Mouse (Mus musculus): ENCODE measurements around the gene Frmd4a. TPM values are rescaled to one million over a fixed set of nuclear protein-coding genes. Genes with fewer than 3 reads are reported as not detected.

Gene Frmd4a
- polyA plus RNA-seq, 2 experiments = 39.6 to 47.0 TPM

GRCm38 (mm10) chr2:4399721-4400120 lies 382.2 kb downstream of the Frmd4a start:
- Histone ChIP-seq H3K27ac (replicated peaks; ENCODE audit: low read depth, low read length) (no peak overlapping the region), H3K27me3 (ENCODE audit: control insufficient read depth, insufficient read depth, low read length) (no peaks in the 10 kb centered on the region), H3K4me3 (replicated peaks; ENCODE audit: low read length) (no peak overlapping the region), H3K9ac (ENCODE audit: low read depth, low read length, severe bottlenecking) (no peak overlapping the region), H3K9me3 (ENCODE audit: control insufficient read depth, low read length) (no peaks in the 10 kb centered on the region), H3K4me1 (ENCODE audit: control insufficient read depth, insufficient read depth, low read length) (peaks cover 21% of the 10 kb centered on the region), H3K4me2 (replicated peaks; ENCODE audit: low read depth, low read length, severe bottlenecking) (no peak overlapping the region), H3K36me3 (ENCODE audit: control insufficient read depth, insufficient read depth, low read length) (no peaks in the 10 kb centered on the region)
- WGBS = 50% methylated on average over 1 of the region's 1 CpGs
- no peak for DNase-seq (ENCODE audit: low spot score)
- TF ChIP-seq POLR2A (IDR thresholded peaks at IDR 0.05; ENCODE audit: borderline replicate concordance, extremely low read depth, insufficient read depth, insufficient read length) = no peak
- no peak for ATAC-seq (ENCODE audit: low FRiP score, low read depth)

- WGBS = under 1% methylated on average over 42 of the region's 74 CpGs
- Histone ChIP-seq H3K4me3 (replicated peaks; ENCODE audit: low read length) (peak overlapping the region; percentile 66), H3K9ac (ENCODE audit: low read depth, low read length, severe bottlenecking) (peak overlapping the region; percentile 86), H3K9me3 (ENCODE audit: control insufficient read depth, low read length) (no peaks in the 10 kb centered on the region), H3K4me2 (replicated peaks; ENCODE audit: low read depth, low read length, severe bottlenecking) (peak overlapping the region; percentile 63), H3K4me1 (ENCODE audit: control insufficient read depth, insufficient read depth, low read length) (peaks cover 28% of the 10 kb centered on the region), H3K27ac (replicated peaks; ENCODE audit: low read depth, low read length) (peak overlapping the region; percentile 91), H3K36me3 (ENCODE audit: control insufficient read depth, insufficient read depth, low read length) (no peaks in the 10 kb centered on the region), H3K27me3 (ENCODE audit: control insufficient read depth, insufficient read depth, low read length) (no peaks in the 10 kb centered on the region)
- DNase-seq (ENCODE audit: low spot score) (peak; percentile 69), ATAC-seq (ENCODE audit: low FRiP score, low read depth) (peak; percentile 64)
- 0 out of 2 replicates have a peak, but pooled peaks have one; percentile 42 for TF ChIP-seq POLR2A (IDR thresholded peaks at IDR 0.05; ENCODE audit: borderline replicate concordance, extremely low read depth, insufficient read depth, insufficient read length)
Measured at GRCm38 (mm10) chr2:4400771-4401596, 383.5 kb downstream of the Frmd4a start.

GRCm38 (mm10) chr2:4401597-4402581 lies 384.4 kb downstream of the Frmd4a start:
- Histone ChIP-seq H3K4me2 (replicated peaks; ENCODE audit: low read depth, low read length, severe bottlenecking) (peak overlapping the region; percentile 63), H3K9ac (ENCODE audit: low read depth, low read length, severe bottlenecking) (peak overlapping the region; percentile 86), H3K9me3 (ENCODE audit: control insufficient read depth, low read length) (no peaks in the 10 kb centered on the region), H3K36me3 (ENCODE audit: control insufficient read depth, insufficient read depth, low read length) (no peaks in the 10 kb centered on the region), H3K27ac (replicated peaks; ENCODE audit: low read depth, low read length) (peak overlapping the region; percentile 91), H3K4me1 (ENCODE audit: control insufficient read depth, insufficient read depth, low read length) (peaks cover 37% of the 10 kb centered on the region), H3K27me3 (ENCODE audit: control insufficient read depth, insufficient read depth, low read length) (no peaks in the 10 kb centered on the region), H3K4me3 (replicated peaks; ENCODE audit: low read length) (peak overlapping the region; percentile 66)
- under 1% methylated on average over 28 of the region's 28 CpGs for WGBS
- DNase-seq (ENCODE audit: low spot score) = peak; percentile 61
- ATAC-seq (ENCODE audit: low FRiP score, low read depth) = peak; percentile 7; the same call in 1 of the 2 replicates
- no peak for TF ChIP-seq POLR2A (IDR thresholded peaks at IDR 0.05; ENCODE audit: borderline replicate concordance, extremely low read depth, insufficient read depth, insufficient read length)

- ATAC-seq (ENCODE audit: low FRiP score, low read depth) = peak; percentile 59
- no peak overlapping the region for H3K4me2 ChIP-seq (replicated peaks; ENCODE audit: low read depth, low read length, severe bottlenecking)
- peaks cover 41% of the 10 kb centered on the region for H3K4me1 ChIP-seq (ENCODE audit: control insufficient read depth, insufficient read depth, low read length)
- no peaks in the 10 kb centered on the region for H3K36me3 ChIP-seq (ENCODE audit: control insufficient read depth, insufficient read depth, low read length)
- no peak overlapping the region for H3K4me3 ChIP-seq (replicated peaks; ENCODE audit: low read length)
- DNase-seq (ENCODE audit: low spot score) = no peak
- WGBS = 20% methylated on average over 5 of the region's 5 CpGs
- H3K27me3 ChIP-seq (ENCODE audit: control insufficient read depth, insufficient read depth, low read length) = no peaks in the 10 kb centered on the region
- TF ChIP-seq POLR2A (IDR thresholded peaks at IDR 0.05; ENCODE audit: borderline replicate concordance, extremely low read depth, insufficient read depth, insufficient read length) = no peak
- H3K9ac ChIP-seq (ENCODE audit: low read depth, low read length, severe bottlenecking) = no peak overlapping the region
- H3K9me3 ChIP-seq (ENCODE audit: control insufficient read depth, low read length) = no peaks in the 10 kb centered on the region
- H3K27ac ChIP-seq (replicated peaks; ENCODE audit: low read depth, low read length) = no peak overlapping the region
Measured at GRCm38 (mm10) chr2:4406977-4407376, 389.5 kb downstream of the Frmd4a start.

GRCm38 (mm10) chr2:4409810-4410433 lies 392.4 kb downstream of the Frmd4a start:
- no peak overlapping the region for H3K27ac ChIP-seq (replicated peaks; ENCODE audit: low read depth, low read length)
- H3K4me3 ChIP-seq (replicated peaks; ENCODE audit: low read length) = no peak overlapping the region
- H3K27me3 ChIP-seq (ENCODE audit: control insufficient read depth, insufficient read depth, low read length) = no peaks in the 10 kb centered on the region
- no peak overlapping the region for H3K4me2 ChIP-seq (replicated peaks; ENCODE audit: low read depth, low read length, severe bottlenecking)
- H3K4me1 ChIP-seq (ENCODE audit: control insufficient read depth, insufficient read depth, low read length) = peaks cover 36% of the 10 kb centered on the region
- DNase-seq (ENCODE audit: low spot score) = no peak
- WGBS = 59% methylated on average over 8 of the region's 8 CpGs
- no peak overlapping the region for H3K9ac ChIP-seq (ENCODE audit: low read depth, low read length, severe bottlenecking)
- ATAC-seq (ENCODE audit: low FRiP score, low read depth) = no peak
- no peaks in the 10 kb centered on the region for H3K36me3 ChIP-seq (ENCODE audit: control insufficient read depth, insufficient read depth, low read length)
- H3K9me3 ChIP-seq (ENCODE audit: control insufficient read depth, low read length) = no peaks in the 10 kb centered on the region
- no peak for TF ChIP-seq POLR2A (IDR thresholded peaks at IDR 0.05; ENCODE audit: borderline replicate concordance, extremely low read depth, insufficient read depth, insufficient read length)
